Mouse (Mus musculus): ENCODE measurements at regions not wholly inside any gene's neighbourhood (a gene's known extent, or its start where the extent isn't known, plus 50 kb on each side); places are given as distances from the start of the nearest gene placed in this dataset.
A peak's percentile ranks its signal among the peaks of the same experiment; 100 is the strongest.

DNA sequence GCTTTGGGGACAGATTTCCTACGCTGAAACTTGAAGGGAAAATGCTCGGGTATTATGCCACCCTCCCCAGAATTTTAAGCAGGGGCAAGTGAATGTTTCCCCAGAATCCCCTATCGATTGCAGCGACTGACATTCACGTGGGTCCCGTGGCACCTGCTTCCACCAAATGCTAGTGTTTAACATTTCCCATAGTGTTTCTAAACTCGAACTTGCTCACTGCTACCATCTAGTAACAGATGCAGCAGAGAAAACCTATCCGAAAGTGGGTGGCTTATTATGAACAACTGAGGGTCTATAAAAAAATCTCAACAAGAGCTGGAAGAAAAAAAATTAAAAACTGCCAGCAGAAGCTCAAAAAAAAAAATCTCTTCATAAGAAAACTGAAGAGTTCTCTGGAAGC is 284.2 kb downstream of the Rnf144a start:
- ATAC-seq (ENCODE audit: low FRiP score): no peak
- no peak overlapping the region for H3K4me3 ChIP-seq (replicated peaks)
- no peaks in the 10 kb centered on the region for H3K9me3 ChIP-seq (replicated peaks)
- peaks cover 6% of the 10 kb centered on the region; the same call in 1 of the 2 replicates for H3K4me1 ChIP-seq
- H3K9ac ChIP-seq (replicated peaks): no peak overlapping the region
- H3K27ac ChIP-seq (replicated peaks): no peak overlapping the region
- H3K4me2 ChIP-seq: no peak overlapping the region
- H3K36me3 ChIP-seq: no peaks in the 10 kb centered on the region
- no peaks in the 10 kb centered on the region for H3K27me3 ChIP-seq (replicated peaks)
- WGBS: 81% methylated on average over 8 of the region's 8 CpGs

DNA sequence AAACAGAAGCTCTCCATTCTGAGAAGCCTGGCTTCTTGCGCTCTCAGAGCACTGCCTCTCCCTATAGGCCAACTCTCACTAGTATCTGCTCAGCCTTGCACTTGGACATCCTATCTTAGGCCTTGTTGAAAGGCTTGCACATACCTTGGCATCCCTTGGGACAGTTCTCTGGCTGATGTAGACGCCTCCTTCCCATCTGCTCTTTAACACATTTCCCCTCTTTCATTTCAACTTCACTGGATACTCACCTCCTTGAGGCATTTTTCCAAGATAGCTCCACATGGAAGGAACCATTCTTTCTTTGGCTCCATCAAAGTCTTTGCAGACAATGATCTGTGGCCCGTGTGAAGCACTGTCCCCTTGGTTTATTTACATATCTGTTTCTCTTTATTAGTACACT is 285.0 kb downstream of the Rnf144a start:
- no peaks in the 10 kb centered on the region for H3K9me3 ChIP-seq (replicated peaks)
- no peaks in the 10 kb centered on the region for H3K27me3 ChIP-seq (replicated peaks)
- H3K4me2 ChIP-seq: no peak overlapping the region
- no peak overlapping the region for H3K4me3 ChIP-seq (replicated peaks)
- H3K36me3 ChIP-seq: no peaks in the 10 kb centered on the region
- H3K9ac ChIP-seq (replicated peaks): no peak overlapping the region
- no peak overlapping the region for H3K27ac ChIP-seq (replicated peaks)
- H3K4me1 ChIP-seq: peaks cover 6% of the 10 kb centered on the region; the same call in 1 of the 2 replicates
- whole genome bisulfite sequencing: 88% methylated on average over 3 of the region's 3 CpGs
- no peak for ATAC-seq (ENCODE audit: low FRiP score)

GRCm38 (mm10) chr12:26129511-26129910 is 285.5 kb downstream of the Rnf144a start:
- WGBS: 54% methylated on average over 4 of the region's 4 CpGs
- H3K9ac ChIP-seq (replicated peaks): no peak overlapping the region

GRCm38 (mm10) chr12:26128851-26129250 is 286.2 kb downstream of the Rnf144a start:
- Histone ChIP-seq H3K4me3 (replicated peaks) (no peak overlapping the region), H3K27me3 (replicated peaks) (no peaks in the 10 kb centered on the region), H3K4me1 (peaks cover 6% of the 10 kb centered on the region; the same call in 1 of the 2 replicates), H3K27ac (replicated peaks) (no peak overlapping the region), H3K9me3 (replicated peaks) (no peaks in the 10 kb centered on the region), H3K4me2 (no peak overlapping the region), H3K9ac (replicated peaks) (no peak overlapping the region), H3K36me3 (no peaks in the 10 kb centered on the region)
- ATAC-seq (ENCODE audit: low FRiP score): no peak

More at GRCm38 (mm10) chr12:26129511-26129910, 285.5 kb downstream of the Rnf144a start:
- no peaks in the 10 kb centered on the region for H3K27me3 ChIP-seq (replicated peaks)
- H3K36me3 ChIP-seq: no peaks in the 10 kb centered on the region
- no peaks in the 10 kb centered on the region for H3K9me3 ChIP-seq (replicated peaks)
- ATAC-seq (ENCODE audit: low FRiP score): no peak
- no peak overlapping the region for H3K4me2 ChIP-seq
- peaks cover 6% of the 10 kb centered on the region; the same call in 1 of the 2 replicates for H3K4me1 ChIP-seq
- H3K27ac ChIP-seq (replicated peaks): no peak overlapping the region
- H3K4me3 ChIP-seq (replicated peaks): no peak overlapping the region

DNA sequence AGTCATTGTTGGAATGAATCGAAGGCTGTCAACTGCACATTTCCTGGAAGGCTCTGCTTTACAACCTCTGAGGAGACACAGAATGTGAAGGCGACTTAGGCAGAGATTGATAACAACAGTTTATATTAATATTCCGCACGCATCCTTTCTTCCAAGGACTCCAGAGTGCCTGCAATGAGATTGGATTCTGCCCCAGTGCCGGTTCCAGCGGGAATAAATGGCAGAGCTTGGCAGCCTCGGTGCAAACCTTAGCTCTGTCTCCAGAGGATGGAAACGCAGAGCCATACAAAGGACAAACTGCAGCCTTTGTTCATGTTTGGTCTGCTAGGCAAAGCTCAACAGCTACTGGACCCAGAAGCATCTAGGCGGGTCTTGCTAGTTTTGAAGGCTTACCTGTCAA is 288.8 kb downstream of the Rnf144a start:
- no peak overlapping the region for H3K4me2 ChIP-seq
- H3K27ac ChIP-seq (replicated peaks): no peak overlapping the region; the same call in 1 of the 2 replicates
- no peaks in the 10 kb centered on the region for H3K9me3 ChIP-seq (replicated peaks)
- H3K36me3 ChIP-seq: no peaks in the 10 kb centered on the region
- no peak overlapping the region for H3K4me3 ChIP-seq (replicated peaks)
- no peaks in the 10 kb centered on the region for H3K27me3 ChIP-seq (replicated peaks)
- H3K4me1 ChIP-seq: peaks cover 6% of the 10 kb centered on the region; the same call in 1 of the 2 replicates
- 54% methylated on average over 9 of the region's 9 CpGs for WGBS
- H3K9ac ChIP-seq (replicated peaks): no peak overlapping the region
- no peak for ATAC-seq (ENCODE audit: low FRiP score)

- Histone ChIP-seq H3K9ac (replicated peaks) (no peak overlapping the region), H3K9me3 (replicated peaks) (no peaks in the 10 kb centered on the region), H3K27me3 (replicated peaks) (no peaks in the 10 kb centered on the region), H3K27ac (replicated peaks) (no peak overlapping the region), H3K4me3 (replicated peaks) (no peak overlapping the region), H3K4me2 (no peak overlapping the region), H3K4me1 (peaks cover 6% of the 10 kb centered on the region; the same call in 1 of the 2 replicates), H3K36me3 (no peaks in the 10 kb centered on the region)
- 53% methylated on average over 2 of the region's 2 CpGs for WGBS
- no peak for ATAC-seq (ENCODE audit: low FRiP score)
Measured at GRCm38 (mm10) chr12:26124211-26124610, 290.8 kb downstream of the Rnf144a start.

DNA sequence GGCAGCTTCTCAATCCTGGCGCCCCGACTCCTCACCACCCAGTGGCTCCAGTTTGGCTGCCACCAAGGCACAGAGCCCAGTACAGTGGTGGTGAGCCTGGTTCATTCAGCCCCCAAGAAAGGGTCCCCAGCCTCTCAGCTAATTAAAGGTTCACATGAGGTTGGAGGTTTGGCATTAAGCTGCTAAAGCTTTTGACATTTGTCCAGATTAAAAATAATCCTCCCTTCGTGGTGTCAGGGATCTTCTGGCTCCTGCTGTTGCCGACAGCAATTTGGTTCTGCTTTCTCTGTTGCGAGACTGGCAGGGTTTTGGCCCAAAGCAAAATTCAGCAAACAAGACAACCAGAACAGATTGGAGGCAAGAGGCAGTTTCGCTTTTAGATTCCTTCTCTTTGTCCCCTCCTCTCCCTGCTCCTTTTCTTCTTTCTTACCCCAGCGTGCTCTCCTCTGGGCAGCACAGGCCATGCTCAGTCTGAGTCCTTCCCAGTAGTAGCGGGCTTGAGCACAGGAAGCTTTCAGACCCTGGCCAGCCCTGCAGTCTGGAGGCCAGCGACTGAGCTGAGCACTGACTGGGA is 299.6 kb downstream of the Rnf144a start:
- Histone ChIP-seq H3K9me3 (replicated peaks) (no peaks in the 10 kb centered on the region), H3K4me1 (peaks cover 8% of the 10 kb centered on the region), H3K27ac (replicated peaks) (peak overlapping the region; percentile 45; the same call in 1 of the 2 replicates), H3K36me3 (no peaks in the 10 kb centered on the region), H3K4me3 (replicated peaks) (no peak overlapping the region), H3K4me2 (no peak overlapping the region), H3K9ac (replicated peaks) (no peak overlapping the region), H3K27me3 (replicated peaks) (no peaks in the 10 kb centered on the region)
- no peak for ATAC-seq (ENCODE audit: low FRiP score)
- WGBS: 58% methylated on average over 9 of the region's 9 CpGs

DNA sequence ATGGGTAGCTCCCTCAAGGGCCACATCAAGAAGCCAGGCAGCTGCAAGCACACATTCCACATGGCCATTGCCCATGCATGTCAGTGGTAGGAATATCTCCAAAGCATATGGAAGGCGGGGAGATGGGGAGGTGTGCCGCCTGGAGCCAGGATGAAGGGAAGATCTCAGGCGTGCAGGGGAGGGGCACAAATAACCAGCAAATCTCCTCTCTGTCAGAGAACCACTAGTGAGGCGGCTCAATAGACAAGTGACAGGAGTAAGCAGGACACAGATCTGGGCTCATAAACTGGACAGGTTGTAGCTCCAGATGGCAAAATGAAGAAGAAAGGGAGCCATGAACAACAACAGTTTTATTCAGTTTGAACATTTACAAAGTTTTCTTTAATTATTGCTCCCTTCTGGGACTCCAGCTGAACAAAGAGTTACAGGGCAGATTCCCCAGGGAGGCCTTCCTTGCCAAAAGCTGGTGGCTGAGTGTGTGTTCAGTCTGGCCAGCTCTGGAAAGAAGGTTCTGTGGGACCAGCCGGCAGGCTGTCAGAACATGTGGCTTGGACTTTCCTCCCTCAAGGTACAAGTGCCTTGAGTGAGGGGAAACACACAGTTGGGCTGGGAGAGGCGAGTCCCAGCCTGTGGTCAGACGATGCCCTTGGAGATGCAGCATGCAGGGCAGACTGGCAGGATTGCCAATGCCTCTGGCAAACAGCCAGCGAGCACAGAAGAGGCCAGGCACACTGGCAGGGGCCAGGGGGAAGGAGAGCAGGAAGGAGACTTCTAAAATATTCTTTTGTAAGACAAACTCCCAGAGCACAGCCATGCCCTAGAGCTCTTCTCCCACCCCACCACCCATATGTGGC is 302.7 kb downstream of the Rnf144a start:
- 58% methylated on average over 8 of the region's 8 CpGs for WGBS
- Histone ChIP-seq H3K4me3 (replicated peaks) (no peak overlapping the region), H3K9ac (replicated peaks) (no peak overlapping the region), H3K4me1 (peaks cover 8% of the 10 kb centered on the region), H3K27ac (replicated peaks) (peak overlapping the region; percentile 34; the same call in 1 of the 2 replicates), H3K36me3 (no peaks in the 10 kb centered on the region), H3K4me2 (no peak overlapping the region), H3K9me3 (replicated peaks) (no peaks in the 10 kb centered on the region), H3K27me3 (replicated peaks) (no peaks in the 10 kb centered on the region)
- no peak; the same call in 1 of the 2 replicates for ATAC-seq (ENCODE audit: low FRiP score)

GRCm38 (mm10) chr12:26109866-26110265 is 305.2 kb downstream of the Rnf144a start:
- Histone ChIP-seq H3K9ac (replicated peaks) (no peak overlapping the region), H3K36me3 (no peaks in the 10 kb centered on the region), H3K4me1 (peaks cover 8% of the 10 kb centered on the region; the same call in 1 of the 2 replicates), H3K27ac (replicated peaks) (no peak overlapping the region), H3K9me3 (replicated peaks) (no peaks in the 10 kb centered on the region), H3K4me3 (replicated peaks) (no peak overlapping the region), H3K27me3 (replicated peaks) (no peaks in the 10 kb centered on the region), H3K4me2 (no peak overlapping the region)
- no peak for ATAC-seq (ENCODE audit: low FRiP score)
- WGBS: 95% methylated on average over 6 of the region's 6 CpGs

GRCm38 (mm10) chr12:26104372-26104771 is 310.7 kb downstream of the Rnf144a start:
- Histone ChIP-seq H3K4me1 (no peaks in the 10 kb centered on the region), H3K27ac (replicated peaks) (no peak overlapping the region), H3K27me3 (replicated peaks) (no peaks in the 10 kb centered on the region), H3K9me3 (replicated peaks) (no peaks in the 10 kb centered on the region), H3K36me3 (no peaks in the 10 kb centered on the region), H3K4me2 (no peak overlapping the region), H3K4me3 (replicated peaks) (no peak overlapping the region), H3K9ac (replicated peaks) (no peak overlapping the region)
- ATAC-seq (ENCODE audit: low FRiP score): no peak
- 89% methylated on average over 3 of the region's 3 CpGs for WGBS

DNA sequence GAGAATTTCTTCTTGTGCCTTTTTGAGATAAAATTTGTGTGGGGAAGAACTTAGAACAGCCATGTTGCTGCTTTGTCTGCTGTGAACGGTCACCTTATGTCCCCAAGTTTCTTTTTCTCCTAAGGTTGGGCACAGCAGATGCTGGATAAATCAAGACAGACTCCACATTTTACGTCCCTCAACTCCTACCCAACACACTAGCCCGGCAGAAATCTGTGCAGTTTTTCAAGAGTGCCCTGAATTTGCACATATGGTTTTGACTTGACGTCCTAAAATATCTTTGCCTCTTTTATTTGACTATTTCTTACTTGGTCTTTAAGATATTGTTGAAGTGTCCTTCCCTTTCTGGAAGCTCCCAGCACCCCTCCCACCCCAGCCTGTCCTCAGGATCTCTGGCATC is 312.7 kb downstream of the Rnf144a start:
- H3K4me3 ChIP-seq (replicated peaks): no peak overlapping the region
- WGBS: 88% methylated on average over 4 of the region's 4 CpGs
- H3K9me3 ChIP-seq (replicated peaks): no peaks in the 10 kb centered on the region

DNA sequence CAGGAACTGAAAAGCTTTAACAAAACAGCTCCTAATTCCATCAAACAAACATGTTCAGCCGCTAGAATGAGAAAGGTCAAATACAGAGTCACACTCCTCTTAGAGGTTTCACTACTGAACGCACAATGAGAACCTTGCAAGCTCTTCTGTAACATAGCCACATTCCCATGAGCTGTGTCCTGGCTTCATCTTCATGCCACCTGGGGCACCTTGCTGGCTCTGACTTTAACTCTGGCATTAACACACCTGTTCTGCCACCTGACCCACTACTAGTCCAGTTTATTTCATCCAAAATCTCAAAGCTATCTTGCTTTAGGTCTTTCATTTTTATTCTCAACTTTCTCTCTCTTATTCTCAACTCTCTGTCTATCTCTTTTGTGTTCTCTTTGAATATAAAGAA is 314.9 kb downstream of the Rnf144a start:
- ATAC-seq (ENCODE audit: low FRiP score): no peak
- no peaks in the 10 kb centered on the region for H3K36me3 ChIP-seq
- no peak overlapping the region for H3K4me2 ChIP-seq
- no peak overlapping the region for H3K27ac ChIP-seq (replicated peaks)
- no peaks in the 10 kb centered on the region for H3K27me3 ChIP-seq (replicated peaks)
- no peaks in the 10 kb centered on the region for H3K4me1 ChIP-seq
- WGBS: 88% methylated on average over 2 of the region's 2 CpGs
- no peak overlapping the region for H3K4me3 ChIP-seq (replicated peaks)
- H3K9me3 ChIP-seq (replicated peaks): no peaks in the 10 kb centered on the region
- no peak overlapping the region for H3K9ac ChIP-seq (replicated peaks)

More for the DNA sequence above, 312.7 kb downstream of the Rnf144a start:
- no peak overlapping the region for H3K4me2 ChIP-seq
- no peak overlapping the region for H3K27ac ChIP-seq (replicated peaks)
- H3K36me3 ChIP-seq: no peaks in the 10 kb centered on the region
- H3K27me3 ChIP-seq (replicated peaks): no peaks in the 10 kb centered on the region
- no peaks in the 10 kb centered on the region for H3K4me1 ChIP-seq
- no peak overlapping the region for H3K9ac ChIP-seq (replicated peaks)
- ATAC-seq (ENCODE audit: low FRiP score): no peak
